Mouse (Mus musculus) brain, embryonic 14.5 days (tissue): ENCODE data around the gene Casq2. TPM values are rescaled to one million over a fixed set of nuclear protein-coding genes. Genes with fewer than 3 reads are reported as not detected.
A peak's percentile ranks its signal among the peaks of the same experiment; 100 is the strongest.

Source experiments
- DNase-seq: peaks from one replicate; pipeline ENCODE4 v3.0.0-alpha.2; 2011; ENCODE audit warnings: low read depth
- CTCF ChIP-seq: fragments of 200-500 bp; IDR thresholded peaks from 2 replicates; pipeline ENCODE4 v1.5.1; 2012; ENCODE audit warnings: inconsistent platforms, mild to moderate bottlenecking, moderate library complexity, borderline replicate concordance; ENCODE audit not compliant: insufficient read depth, insufficient read length; ENCODE audit errors: extremely low read depth
- POLR2A ChIP-seq: fragments of 200-500 bp; IDR thresholded peaks from 2 replicates; pipeline ENCODE4 v1.6.1; 2012; ENCODE audit warnings: mild to moderate bottlenecking, inconsistent platforms, borderline replicate concordance; ENCODE audit not compliant: poor library complexity, insufficient read depth, insufficient read length, severe bottlenecking; ENCODE audit errors: extremely low read depth
- polyA plus RNA-seq: library from polyadenylated mRNA; depleted of rRNA; stranded (reverse); fragments of >200 nt; gene quantifications from 2 replicates; pipeline ENCODE4 v1.2.3, GENCODE M21; 2012; rRNA removed

Casq2 gene
- polyA plus RNA-seq, result 1.3 TPM in 2 replicates

DNA sequence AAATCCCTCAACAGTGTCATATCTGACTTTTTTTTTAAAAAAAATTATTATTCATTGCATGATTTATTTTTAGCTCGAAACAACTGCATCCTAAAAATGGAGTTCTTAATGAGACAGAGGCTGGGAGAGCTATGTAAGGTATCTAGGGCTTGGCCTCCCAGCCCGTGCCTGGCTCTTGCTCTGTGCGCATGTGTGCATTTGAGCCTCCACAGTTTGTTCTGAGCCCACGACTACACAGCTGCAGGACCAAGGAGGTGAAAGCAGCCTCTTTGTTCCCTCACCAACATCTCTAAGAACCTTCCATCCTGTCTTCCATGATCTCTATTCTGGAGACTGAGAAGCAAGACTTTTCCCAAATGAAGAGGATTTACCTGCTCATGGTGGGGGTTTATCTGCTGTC, at the start of gene Casq2:
Gene Casq2 (plus strand): TSS at position 133 of the 400 bp plus-strand sequence.
- TF ChIP-seq CTCF (no peak), POLR2A (no peak)
- no peak for DNase-seq

GRCm38 (mm10) chr3:102037806-102038205, 48.4 kb upstream of the Casq2 start:
- TF ChIP-seq CTCF, result no peak
- no peak for TF ChIP-seq POLR2A
- DNase-seq, result no peak

GRCm38 (mm10) chr3:102038608-102039007, 47.6 kb upstream of the Casq2 start:
- TF ChIP-seq CTCF, result no peak
- no peak for TF ChIP-seq POLR2A
- no peak for DNase-seq

GRCm38 (mm10) chr3:102041632-102042031, 44.6 kb upstream of the Casq2 start:
- TF ChIP-seq CTCF, result no peak
- TF ChIP-seq POLR2A, result no peak
- DNase-seq, result no peak

DNA sequence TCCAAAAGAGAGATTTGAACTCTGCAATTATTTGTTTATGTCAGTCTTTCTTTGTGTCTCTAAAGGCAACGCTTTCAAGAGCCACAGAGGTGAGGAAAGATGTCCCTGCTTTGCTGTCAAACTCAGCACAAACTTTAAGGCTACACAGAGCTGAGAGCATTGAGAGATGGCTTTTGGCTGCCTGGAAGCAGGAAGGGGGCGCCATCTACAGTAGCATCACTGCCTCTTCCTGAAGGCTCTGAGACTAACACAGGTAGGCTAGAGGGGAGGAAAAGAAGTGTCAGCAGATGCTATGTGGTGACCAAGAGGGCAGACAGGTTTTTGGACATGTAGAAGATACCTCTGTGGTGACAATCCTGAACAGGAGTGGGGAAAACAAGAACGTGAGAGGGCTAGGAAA, 41.1 kb upstream of the Casq2 start:
- peak; percentile 44 for DNase-seq
- TF ChIP-seq POLR2A (no peak), CTCF (peak; percentile 35; the same call in 1 of the 2 replicates)

DNA sequence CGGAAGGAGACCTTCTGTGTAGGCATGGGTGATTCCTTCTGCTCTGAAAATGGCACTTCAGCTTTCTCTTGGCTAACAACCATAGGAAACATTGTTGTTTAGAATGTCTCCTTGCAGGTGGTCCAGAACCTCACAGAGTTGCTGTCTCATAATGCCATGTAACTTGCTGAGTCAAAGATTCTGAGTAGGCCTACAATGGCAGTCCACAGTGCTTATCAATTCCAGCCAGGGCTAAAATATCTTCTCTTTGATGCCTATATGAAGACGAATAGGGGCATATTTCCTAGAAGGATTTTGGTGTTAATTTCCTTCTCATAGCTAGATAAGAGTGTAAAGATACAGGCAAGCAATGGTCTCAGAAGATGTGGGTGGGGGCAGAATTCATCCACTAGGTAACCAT, 38.7 kb upstream of the Casq2 start:
- TF ChIP-seq CTCF (no peak), POLR2A (no peak)
- DNase-seq, result no peak

DNA sequence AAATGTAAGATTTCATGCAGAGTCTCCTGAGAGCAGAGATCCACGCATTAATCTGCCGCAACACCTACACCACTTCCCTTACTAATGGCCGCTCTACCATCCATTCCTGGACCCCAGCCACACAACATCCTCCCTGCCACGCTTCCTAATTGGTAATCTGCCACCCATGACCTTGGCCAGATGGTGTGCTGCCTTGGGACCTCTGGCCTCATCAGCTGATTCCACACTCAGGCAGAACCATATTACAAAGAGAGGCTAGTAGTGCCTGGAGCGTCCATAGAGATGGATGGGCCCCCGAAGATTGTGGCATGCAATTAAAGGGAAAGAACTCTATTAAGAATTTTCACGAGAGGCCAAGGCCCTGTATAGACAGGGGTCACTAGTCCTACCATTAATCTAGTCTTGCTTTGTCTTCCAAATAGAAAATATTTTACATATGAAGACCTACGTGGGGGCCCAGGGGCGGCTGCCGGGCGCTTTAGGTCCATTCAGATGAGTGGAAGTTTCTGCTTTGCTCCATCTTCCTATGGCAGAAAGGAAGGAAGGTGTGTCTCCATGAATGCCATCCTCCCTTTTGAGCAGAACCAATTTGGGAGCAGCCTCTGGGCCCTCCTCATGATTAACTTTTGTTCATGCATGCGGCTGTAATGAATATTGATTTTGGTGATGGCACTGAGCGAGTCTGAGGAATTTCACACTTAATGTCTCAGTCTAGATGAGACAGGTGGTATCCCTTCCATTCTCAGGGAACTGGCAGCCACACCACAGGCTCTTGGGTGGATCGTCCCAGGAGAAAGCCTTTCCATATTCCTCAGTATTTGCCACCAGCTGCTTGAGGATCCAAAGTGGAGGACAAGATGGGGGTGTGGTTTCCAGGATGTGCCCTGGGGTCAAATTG, 36.8 kb upstream of the Casq2 start:
- TF ChIP-seq CTCF (no peak), POLR2A (no peak)
- DNase-seq, result peak; percentile 69

- no peak for DNase-seq
- no peak for TF ChIP-seq POLR2A
- TF ChIP-seq CTCF, result no peak
These were observed 34.2 kb upstream of the Casq2 start for GRCm38 (mm10) chr3:102052036-102052435.

DNA sequence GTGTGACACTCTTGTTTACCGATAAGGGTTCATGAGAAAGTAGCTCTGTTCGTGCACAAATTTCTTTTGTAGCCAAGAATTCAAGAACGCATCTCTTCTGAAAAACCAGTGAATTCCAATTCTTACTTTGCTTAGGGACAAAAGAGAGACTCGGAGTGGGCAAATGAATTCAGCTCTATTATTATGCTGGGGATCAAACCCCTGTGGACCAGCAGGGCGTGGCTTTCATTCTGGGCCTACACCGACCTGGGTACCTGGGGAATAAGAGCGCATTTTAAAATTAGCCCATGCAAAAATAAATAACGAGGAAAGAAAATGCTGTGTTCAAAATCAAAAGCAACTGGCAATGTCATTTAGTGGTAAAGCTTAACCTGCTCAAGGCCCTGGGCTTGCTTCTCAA, 32.9 kb upstream of the Casq2 start:
- TF ChIP-seq CTCF (no peak), POLR2A (no peak)
- no peak for DNase-seq

DNA sequence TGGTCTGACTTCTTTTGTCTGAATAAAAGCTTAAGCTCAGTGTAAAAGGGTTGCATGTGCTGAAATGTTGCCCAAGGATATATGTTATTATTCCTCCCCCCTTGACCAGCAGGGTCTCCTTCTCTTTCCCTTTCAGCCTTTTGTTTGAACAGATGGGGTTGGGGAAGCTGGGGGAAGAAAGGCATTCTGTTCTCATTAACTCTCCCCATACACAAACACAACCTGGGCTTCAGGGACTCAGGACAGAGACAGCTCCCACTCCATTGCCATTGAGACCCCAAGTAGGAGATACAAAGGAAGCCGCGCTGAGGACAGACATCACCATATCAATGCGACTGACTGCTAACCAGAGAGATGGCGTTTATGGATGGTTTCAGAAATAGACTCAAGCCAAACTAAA, 30.3 kb upstream of the Casq2 start:
- no peak for TF ChIP-seq POLR2A
- TF ChIP-seq CTCF, result no peak
- DNase-seq, result peak; percentile 78

GRCm38 (mm10) chr3:102060065-102060464, 26.1 kb upstream of the Casq2 start:
- DNase-seq, result no peak
- TF ChIP-seq CTCF (no peak), POLR2A (no peak)

DNA sequence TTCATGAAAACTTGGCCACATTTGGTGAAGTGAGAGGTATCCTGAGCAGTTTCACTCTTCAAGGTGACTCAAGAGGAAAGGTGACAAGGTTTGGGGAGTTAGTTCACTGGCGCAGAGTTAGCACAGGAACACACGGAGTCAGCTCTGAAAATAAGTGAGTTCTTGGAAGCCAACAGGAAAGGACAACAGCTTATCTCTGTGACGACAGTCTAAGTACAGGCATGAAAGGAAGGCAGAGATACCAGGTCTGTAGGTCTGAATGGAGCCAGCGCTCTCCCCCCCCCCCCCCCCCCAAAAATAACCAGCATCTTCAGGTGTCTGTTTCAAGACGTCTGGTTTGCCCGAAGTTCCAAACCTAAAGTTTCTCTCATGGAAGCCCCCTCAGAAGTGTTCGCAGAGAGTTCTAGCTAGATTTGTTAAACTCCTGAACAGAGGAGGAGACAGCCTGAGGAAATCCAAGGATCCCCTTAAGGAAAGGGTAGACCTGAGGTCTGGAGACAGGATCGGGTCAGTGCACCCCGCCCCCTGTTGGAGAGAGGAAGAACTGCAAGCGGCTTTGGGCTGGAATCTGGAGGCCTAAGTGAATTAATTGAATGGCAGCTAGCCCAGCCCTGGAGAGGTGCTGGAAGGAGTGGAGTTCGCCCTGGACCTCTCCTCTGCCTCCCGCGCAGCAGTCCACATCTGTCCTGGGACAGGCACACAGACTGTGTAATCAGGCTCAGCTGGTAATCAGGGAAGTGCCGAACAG, 24.1 kb upstream of the Casq2 start:
- peak; percentile 81 for DNase-seq
- TF ChIP-seq CTCF, result peak; percentile 78
- no peak for TF ChIP-seq POLR2A

- DNase-seq, result no peak
- TF ChIP-seq CTCF (no peak), POLR2A (no peak)
These were observed 23.6 kb upstream of the Casq2 start for GRCm38 (mm10) chr3:102062671-102063010.
